Mouse (Mus musculus): ENCODE measurements around the gene Capn2.

DNA sequence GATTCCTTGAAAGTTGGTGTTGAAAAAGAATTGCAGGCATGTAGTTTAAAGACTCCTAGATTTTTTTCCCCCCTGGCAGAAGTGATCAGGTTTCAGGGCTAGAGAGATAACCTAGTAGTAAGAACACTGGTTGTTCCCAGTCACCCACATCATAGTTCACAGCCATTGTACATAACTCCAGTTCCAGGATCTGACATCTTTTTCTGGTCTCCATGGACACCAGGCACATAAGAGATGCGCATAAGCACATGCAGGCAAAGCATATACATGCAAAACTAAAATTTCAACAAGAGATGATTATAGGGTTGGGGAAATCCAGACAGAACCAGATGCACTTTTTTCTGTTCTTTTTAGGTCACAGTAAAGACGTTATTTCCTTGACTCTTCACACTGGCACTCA, 62.3 kb downstream of the Capn2 start:
- TF ChIP-seq POLR2A (IDR thresholded peaks at IDR 0.05; ENCODE audit: extremely low read depth, insufficient read depth, low read length) (no peak), CTCF (IDR thresholded peaks at IDR 0.05; ENCODE audit: low read depth, low read length) (no peak)
